In the genomic region with DNA sequence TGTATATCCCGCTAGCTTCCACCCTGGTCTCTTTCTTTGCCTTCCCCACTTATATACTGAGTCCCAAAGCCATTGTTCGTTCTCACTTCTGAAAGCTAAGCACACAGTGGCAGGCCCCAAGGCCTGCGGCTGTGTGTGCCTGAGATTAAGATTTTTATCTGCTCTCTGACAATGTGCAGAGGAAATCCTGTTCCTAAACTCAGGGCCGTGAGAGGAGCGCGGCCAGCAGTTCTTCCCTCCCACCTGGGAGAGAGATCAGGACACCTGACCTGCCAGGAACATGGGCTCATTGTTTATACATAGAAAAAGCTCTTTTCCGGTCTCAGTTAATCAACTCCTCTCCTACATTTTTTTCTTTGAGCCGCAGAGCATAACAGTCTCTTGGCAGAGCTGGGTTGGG, we compare ENCODE assay signal across 9 mouse cellular contexts. TPM values are rescaled to one million over a fixed set of nuclear protein-coding genes. Genes with fewer than 3 reads are reported as not detected.
DNase-seq lines count a peak whose midpoint lies in the region; TF ChIP-seq lines count a peak whose summit lies in the region.
"Had no signal": no experiment of that assay in that cellular context is flagged by ENCODE, and none has a peak within 500 bp of the region (broad histone marks: within the 10 kb centered on the region; RNA-seq: fewer than 3 reads in every experiment).

No protein-coding gene starts in this region.

- no peak overlapping the region for H3K4me3 ChIP-seq in cerebellum, adult 2 months (replicated peaks; ENCODE audit: insufficient read depth, low read depth, low read length)

- no peak for TF ChIP-seq CTCF in cerebellum, adult 2 months (IDR thresholded peaks at IDR 0.05; ENCODE audit: borderline replicate concordance, insufficient read depth, low read depth, low read length)

- H3K27me3 ChIP-seq in cerebellum, adult 2 months (ENCODE audit: control insufficient read depth, insufficient read depth, low read length), result no peaks in the 10 kb centered on the region

- no peak for TF ChIP-seq POLR2A in cerebellum, adult 2 months (IDR thresholded peaks at IDR 0.05; ENCODE audit: borderline replicate concordance, insufficient read depth, low read length)

- H3K27ac ChIP-seq in cerebellum, adult 2 months (ENCODE audit: insufficient read depth, low read length), result no peak overlapping the region

- 85% methylated on average over 8 of the region's 8 CpGs for WGBS in cerebellum, adult 2 months

- no peaks in the 10 kb centered on the region for H3K4me1 ChIP-seq in cerebellum, adult 2 months (ENCODE audit: control insufficient read depth, insufficient read depth, low read length)

- DNase-seq in adrenal gland, postnatal 14 days, result peak; percentile 58
- DNase-seq in adrenal gland, postnatal 4 days (ENCODE audit: low spot score in 2 of 2), result no peak
- peak; percentile 83 for DNase-seq in heart, adult 8-10 months (ENCODE audit: low spot score)
- peak; percentile 66 for DNase-seq in kidney, postnatal 10 days
- peak; percentile 44 for DNase-seq in skeletal muscle tissue, adult 2 months (ENCODE audit: low read depth, low spot score)
- no peak for DNase-seq in cerebellum, adult 2 months
- DNase-seq in right cerebral cortex, postnatal 10 days (ENCODE audit: low spot score in 2 of 2), result no peak
- no peak for DNase-seq in testis, postnatal 10 days (ENCODE audit: low spot score)

RNA-seq across cellular contexts. Expression of gene Fli1, which starts 36.5 kb away (rescaled TPM):
- total RNA-seq in adrenal gland, postnatal 14 days (2021), result 23.6 and 41.0 TPM in 2 replicates
- total RNA-seq in adrenal gland, postnatal 4 days (2021), result 10 to 100 TPM; 27.5 to 28.1 TPM
- total RNA-seq in heart, adult 8-10 months (2022), result 10 to 100 TPM; 18.5 to 30.7 (median 20.8) TPM
- polyA plus RNA-seq in cerebellum, adult 2 months (2012; rRNA removed), result 1.7 and 2.2 TPM in 2 replicates
- polyA plus RNA-seq: C2C12 had no signal

Comparison
In these comparisons a context has a peak if more than half of its experiments do, and no peak if none do; other contexts are left out.
1. DNase-seq: peak in adrenal gland, postnatal 14 days (single experiment), heart, adult 8-10 months (single experiment), kidney, postnatal 10 days (single experiment) and skeletal muscle tissue, adult 2 months (single experiment); none in adrenal gland, postnatal 4 days (0 of 2), cerebellum, adult 2 months (0 of 2), right cerebral cortex, postnatal 10 days (0 of 2) and testis, postnatal 10 days (single experiment).